Mouse (Mus musculus) MEL (cell line): ENCODE data around the gene 4930432K21Rik. TPM values are rescaled to one million over a fixed set of nuclear protein-coding genes. Genes with fewer than 3 reads are reported as not detected.
A peak's percentile ranks its signal among the peaks of the same experiment; 100 is the strongest.

Source experiments
- DNase-seq: peaks from one replicate; pipeline ENCODE4 v3.0.0; 2011; ENCODE audit warnings: low read depth, low spot score
- H3K27ac ChIP-seq: 2 replicates; pipeline ENCODE4 v1.5.1; 2012; ENCODE audit warnings: low read depth, mild to moderate bottlenecking, control low read depth, low read length, moderate library complexity; ENCODE audit not compliant: control insufficient read depth
- H3K27me3 ChIP-seq, 2 experiments: fragments of 150-350 bp in 1 of 2; sonication (generic) in 1 of 2; 2 replicates each; pipeline ENCODE4 v1.6.1; 2012; ENCODE audit warnings: low read length in 2 of 2, mild to moderate bottlenecking in 2 of 2, improper control_type of control experiment in 1 of 2, moderate library complexity in 1 of 2; ENCODE audit not compliant: insufficient read depth in 2 of 2, control insufficient read depth in 1 of 2
- H3K36me3 ChIP-seq, 2 experiments: 2 replicates each; pipeline ENCODE4 v1.6.1; 2012 to 2014; ENCODE audit warnings: low read length in 2 of 2, improper control_type of control experiment in 1 of 2, inconsistent platforms in 1 of 2, mild to moderate bottlenecking in 1 of 2; ENCODE audit not compliant: insufficient read depth in 2 of 2, control insufficient read depth in 1 of 2
- H3K4me1 ChIP-seq, 2 experiments: fragments of 150-350 bp in 1 of 2; sonication (generic) in 1 of 2; 2 replicates each; pipeline ENCODE4 v1.6.1; 2012; ENCODE audit warnings: low read length in 2 of 2, improper control_type of control experiment in 1 of 2, mild to moderate bottlenecking in 1 of 2; ENCODE audit not compliant: insufficient read depth in 2 of 2, control insufficient read depth in 1 of 2
- H3K4me3 ChIP-seq, 2 experiments: fragments of 150-350 bp in 1 of 2; sonication (generic) in 1 of 2; 2 replicates each; pipeline ENCODE4 v1.5.1; 2012; ENCODE audit warnings: low read depth in 2 of 2, low read length in 2 of 2, mild to moderate bottlenecking in 2 of 2, moderate library complexity in 2 of 2, control low read depth in 1 of 2, improper control_type of control experiment in 1 of 2; ENCODE audit not compliant: control insufficient read depth in 1 of 2, insufficient read depth in 1 of 2
- H3K79me2 ChIP-seq: 2 replicates; pipeline ENCODE4 v1.6.1; 2012; ENCODE audit warnings: mild to moderate bottlenecking, low read length, moderate library complexity; ENCODE audit not compliant: control insufficient read depth, poor library complexity, insufficient read depth
- H3K9ac ChIP-seq: 2 replicates; pipeline ENCODE4 v1.6.1; 2012; ENCODE audit warnings: low read depth, mild to moderate bottlenecking, control low read depth, low read length, moderate library complexity; ENCODE audit not compliant: control insufficient read depth, poor library complexity, severe bottlenecking
- H3K9me3 ChIP-seq: fragments of 150-350 bp; sonication (generic); replicated peaks from 2 replicates; pipeline ENCODE4 v1.6.1; 2012; ENCODE audit warnings: mild to moderate bottlenecking, low read length, improper control_type of control experiment, moderate library complexity; ENCODE audit not compliant: insufficient read depth
- CHD2 ChIP-seq: IDR thresholded peaks from 2 replicates; pipeline ENCODE4 v1.6.1; 2011; ENCODE audit warnings: low read length, improper control_type of control experiment
- CTCF ChIP-seq, 3 experiments: IDR thresholded peaks in 2 of 3; conservative IDR thresholded peaks in 1 of 3; 2 replicates each; pipeline ENCODE4 v1.5.1; 2011 to 2012; ENCODE audit warnings: low read length in 3 of 3, low read depth in 2 of 3, mild to moderate bottlenecking in 2 of 3, improper control_type of control experiment in 1 of 3, inconsistent platforms in 1 of 3, mixed read lengths in 1 of 3, moderate library complexity in 1 of 3; ENCODE audit not compliant: control insufficient read depth in 1 of 3, insufficient read depth in 1 of 3, poor library complexity in 1 of 3, severe bottlenecking in 1 of 3
- ELF1 ChIP-seq: IDR thresholded peaks from 2 replicates; pipeline ENCODE4 v1.6.1; 2014; ENCODE audit warnings: low read depth, mild to moderate bottlenecking, inconsistent platforms, low read length, improper control_type of control experiment, moderate library complexity
- EP300 ChIP-seq, 2 experiments: IDR thresholded peaks; 2 replicates each; pipeline ENCODE4 v1.6.1; 2011; ENCODE audit warnings: improper control_type of control experiment in 2 of 2, low read length in 2 of 2, low read depth in 1 of 2, mild to moderate bottlenecking in 1 of 2
- GABPA ChIP-seq: IDR thresholded peaks from 2 replicates; pipeline ENCODE4 v1.6.1; 2012; ENCODE audit warnings: low read depth, mild to moderate bottlenecking, inconsistent platforms, low read length, improper control_type of control experiment, moderate library complexity
- GATA1 ChIP-seq: IDR thresholded peaks from 2 replicates; pipeline ENCODE4 v1.6.1; 2011; ENCODE audit warnings: low read depth, low read length, improper control_type of control experiment
- HCFC1 ChIP-seq: IDR thresholded peaks from 2 replicates; pipeline ENCODE4 v1.6.1; 2012; ENCODE audit warnings: low read depth, mild to moderate bottlenecking, inconsistent platforms, low read length, improper control_type of control experiment, moderate library complexity
- JUND ChIP-seq: IDR thresholded peaks from 2 replicates; pipeline ENCODE4 v1.6.1; 2011; ENCODE audit warnings: low read depth, mild to moderate bottlenecking, improper control_type of control experiment, low read length
- KAT2A ChIP-seq: conservative IDR thresholded peaks from 2 replicates; pipeline ENCODE4 v1.6.1; 2012; ENCODE audit warnings: low read depth, low read length, improper control_type of control experiment, inconsistent platforms
- MAFK ChIP-seq: IDR thresholded peaks from 2 replicates; pipeline ENCODE4 v1.6.1; 2011; ENCODE audit warnings: low read depth, mild to moderate bottlenecking, low read length, improper control_type of control experiment, borderline replicate concordance
- MAX ChIP-seq: IDR thresholded peaks from 2 replicates; pipeline ENCODE4 v1.6.1; 2011; ENCODE audit warnings: low read length, improper control_type of control experiment
- MAZ ChIP-seq: IDR thresholded peaks from 2 replicates; pipeline ENCODE4 v1.6.1; 2012; ENCODE audit warnings: low read depth, mild to moderate bottlenecking, inconsistent platforms, low read length, improper control_type of control experiment
- MYB ChIP-seq: IDR thresholded peaks from 2 replicates; pipeline ENCODE4 v1.6.1; 2011; ENCODE audit warnings: mild to moderate bottlenecking, low read depth, low read length, improper control_type of control experiment
- NELFE ChIP-seq: IDR thresholded peaks from 2 replicates; pipeline ENCODE4 v1.6.1; 2011; ENCODE audit warnings: low read depth, low read length, improper control_type of control experiment
- NRF1 ChIP-seq: IDR thresholded peaks from 2 replicates; pipeline ENCODE4 v1.6.1; 2014; ENCODE audit warnings: low read depth, mild to moderate bottlenecking, inconsistent platforms, low read length, improper control_type of control experiment, moderate library complexity; ENCODE audit not compliant: poor library complexity, insufficient read depth, severe bottlenecking
- POLR2AphosphoS5 ChIP-seq: IDR thresholded peaks from 2 replicates; pipeline ENCODE4 v1.6.1; 2012; ENCODE audit warnings: low read depth, borderline replicate concordance, mild to moderate bottlenecking, inconsistent platforms, low read length, moderate library complexity, mixed read lengths
- RAD21 ChIP-seq: IDR thresholded peaks from 2 replicates; pipeline ENCODE4 v1.6.1; 2011; ENCODE audit warnings: mild to moderate bottlenecking, low read depth, low read length, improper control_type of control experiment
- RCOR1 ChIP-seq: IDR thresholded peaks from 2 replicates; pipeline ENCODE4 v1.6.1; 2012; ENCODE audit warnings: low read depth, mild to moderate bottlenecking, inconsistent platforms, low read length, improper control_type of control experiment
- SIN3A ChIP-seq: IDR thresholded peaks from 2 replicates; pipeline ENCODE4 v1.6.1; 2012; ENCODE audit warnings: low read length, improper control_type of control experiment, inconsistent platforms
- SMC3 ChIP-seq: IDR thresholded peaks from 2 replicates; pipeline ENCODE4 v1.6.1; 2011; ENCODE audit warnings: low read depth, low read length, improper control_type of control experiment
- TAL1 ChIP-seq: IDR thresholded peaks from 2 replicates; pipeline ENCODE4 v1.6.1; 2012; ENCODE audit warnings: mild to moderate bottlenecking, inconsistent platforms, low read length, moderate library complexity, mixed read lengths
- TBP ChIP-seq: IDR thresholded peaks from 2 replicates; pipeline ENCODE4 v1.8.0; 2011; ENCODE audit warnings: low read depth, low read length, improper control_type of control experiment
- USF1 ChIP-seq: IDR thresholded peaks from 2 replicates; pipeline ENCODE4 v1.6.1; 2014; ENCODE audit warnings: low read depth, mild to moderate bottlenecking, inconsistent platforms, low read length, improper control_type of control experiment, moderate library complexity
- USF2 ChIP-seq, 2 experiments: IDR thresholded peaks; 2 replicates each; pipeline ENCODE4 v1.6.1; 2011 to 2012; ENCODE audit warnings: improper control_type of control experiment in 2 of 2, low read length in 2 of 2, borderline replicate concordance in 1 of 2, inconsistent platforms in 1 of 2, low read depth in 1 of 2, mild to moderate bottlenecking in 1 of 2; ENCODE audit not compliant: insufficient read depth in 1 of 2
- ZC3H11A ChIP-seq: IDR thresholded peaks from 2 replicates; pipeline ENCODE4 v1.6.1; 2012; ENCODE audit warnings: low read depth, mild to moderate bottlenecking, inconsistent platforms, low read length, improper control_type of control experiment
- ZKSCAN1 ChIP-seq: IDR thresholded peaks from 2 replicates; pipeline ENCODE4 v1.6.1; 2012; ENCODE audit warnings: low read depth, mild to moderate bottlenecking, inconsistent platforms, low read length, improper control_type of control experiment, moderate library complexity
- ZMIZ1 ChIP-seq: IDR thresholded peaks from 2 replicates; pipeline ENCODE4 v1.6.1; 2012; ENCODE audit warnings: low read depth, mild to moderate bottlenecking, inconsistent platforms, low read length, improper control_type of control experiment, moderate library complexity
- ZNF384 ChIP-seq: IDR thresholded peaks from 2 replicates; pipeline ENCODE4 v1.6.1; 2012; ENCODE audit warnings: low read depth, mild to moderate bottlenecking, inconsistent platforms, low read length, improper control_type of control experiment
- polyA plus RNA-seq, 2 experiments: library from polyadenylated mRNA; stranded (reverse) in 1 of 2; unstranded in 1 of 2; fragments of >175 nt in 1 of 2; fragments of >200 nt in 1 of 2; gene quantifications; 2 replicates each; pipeline versions ENCODE4 v1.2.1 to v1.2.4; 2012; ENCODE audit warnings: low replicate concordance in 2 of 2, low read depth in 1 of 2; ENCODE audit not compliant: insufficient read length in 2 of 2, insufficient read depth in 1 of 2, missing spikeins in 1 of 2
- total RNA-seq: library from RNA; depleted of rRNA; stranded (reverse); fragments of 300-350 nt; gene quantifications from 2 replicates; pipeline ENCODE4 v1.2.3, GENCODE M21; 2012

4930432K21Rik gene
- total and polyA plus RNA-seq, 3 experiments, result 2.2 to 3.0 TPM; not detected in 1

- H3K9ac ChIP-seq, result peak overlapping the region; percentile 76
- peak; percentile 36 for DNase-seq
- TF ChIP-seq NRF1 (no peak), EP300 (IDR thresholded peaks at IDR 0.05; ENCODE audit: low read depth in 1 of 2, low read length in 2 of 2) (no peak), ZC3H11A (no peak), HCFC1 (no peak), RAD21 (no peak), ZMIZ1 (no peak), CHD2 (no peak), CTCF (IDR thresholded peaks at IDR 0.05 in 2 of 3, conservative IDR thresholded peaks at IDR 0.05 in 1 of 3; ENCODE audit: control insufficient read depth in 1 of 3, insufficient read depth in 1 of 3, low read depth in 2 of 3, low read length in 3 of 3, poor library complexity in 1 of 3, severe bottlenecking in 1 of 3) (no peak), ELF1 (no peak), TBP (no peak), KAT2A (no peak), SMC3 (no peak), JUND (no peak), RCOR1 (no peak), ZKSCAN1 (no peak), GABPA (no peak)
- no peaks in the 10 kb centered on the region for H3K27me3 ChIP-seq
- peak overlapping the region; percentile 60 to 63; a peak in 3 of 4 replicates for H3K4me3 ChIP-seq
- H3K27ac ChIP-seq, result peak overlapping the region; percentile 31; the same call in 1 of the 2 replicates
- peaks cover 0 to 35% of the 10 kb centered on the region in 2 experiments for H3K4me1 ChIP-seq
- H3K36me3 ChIP-seq, result peaks cover 0 to 7% of the 10 kb centered on the region in 2 experiments; a peak in 1 of 4 replicates
- no peaks in the 10 kb centered on the region for H3K9me3 ChIP-seq
- H3K79me2 ChIP-seq, result peaks cover 4% of the 10 kb centered on the region; the same call in 1 of the 2 replicates
Observed at GRCm38 (mm10) chr8:84200126-84200555, 52.3 kb downstream of the 4930432K21Rik start.

DNA sequence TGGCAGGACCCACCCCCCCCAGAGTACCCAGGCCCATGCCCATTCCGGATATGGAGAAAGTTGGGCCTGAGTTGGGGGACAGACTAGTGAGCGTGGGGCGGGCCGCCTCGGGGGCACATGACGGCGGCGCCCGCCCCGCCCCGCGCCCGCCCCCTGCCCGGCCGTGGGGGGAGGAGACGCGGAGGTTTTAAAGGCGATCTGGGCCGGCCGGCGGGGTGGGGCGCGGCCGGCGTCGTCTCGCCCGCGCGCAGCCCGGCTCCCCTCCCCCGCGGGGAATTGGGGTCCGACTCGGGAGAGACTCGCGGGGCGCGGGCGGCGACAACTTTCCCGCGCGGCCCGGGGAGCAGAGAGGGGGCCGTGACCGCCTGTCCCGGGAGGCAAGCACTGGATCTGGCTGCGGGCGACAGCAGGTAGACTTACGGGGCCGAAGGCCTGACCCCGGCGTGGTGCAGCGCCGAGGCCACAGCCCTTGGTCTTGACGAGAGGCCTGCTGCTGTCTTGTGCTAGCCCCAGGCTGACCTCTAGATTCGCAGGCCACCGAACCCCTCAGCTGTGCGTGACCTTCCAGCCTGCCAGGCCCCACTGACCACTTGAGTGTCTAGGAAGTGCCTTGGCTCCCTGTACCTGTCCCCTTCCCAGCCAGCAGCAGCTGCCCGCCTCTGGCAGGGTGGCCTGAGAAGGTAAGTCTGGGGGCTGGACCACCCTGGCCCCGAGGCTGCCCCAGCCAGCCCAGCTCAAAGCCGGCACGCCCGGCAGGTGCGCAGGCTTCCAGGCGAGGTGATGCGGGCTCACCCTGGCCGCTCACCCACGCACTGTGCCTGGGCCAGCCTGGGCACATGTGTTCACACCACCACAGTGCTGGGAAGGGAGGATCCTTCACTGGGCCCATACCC is 53.1 kb downstream of the 4930432K21Rik start:
- Histone ChIP-seq H3K27me3 (no peaks in the 10 kb centered on the region), H3K36me3 (peaks cover 0 to 7% of the 10 kb centered on the region in 2 experiments; a peak in 1 of 4 replicates), H3K9me3 (no peaks in the 10 kb centered on the region), H3K4me3 (peak overlapping the region; percentile 60 to 91), H3K79me2 (peaks cover 4% of the 10 kb centered on the region; the same call in 1 of the 2 replicates), H3K9ac (peak overlapping the region; percentile 76), H3K4me1 (peaks cover 0 to 35% of the 10 kb centered on the region in 2 experiments), H3K27ac (peak overlapping the region; percentile 36)
- DNase-seq, result peak; percentile 58
- TF ChIP-seq TBP, result no peak
- peak; percentile 77 for TF ChIP-seq USF1
- TF ChIP-seq TAL1, result no peak
- TF ChIP-seq EP300 (IDR thresholded peaks at IDR 0.05; ENCODE audit: low read depth in 1 of 2, low read length in 2 of 2), result no peak
- TF ChIP-seq GATA1, result no peak
- TF ChIP-seq NELFE, result peak; percentile 57; the same call in 1 of the 2 replicates
- no peak for TF ChIP-seq SMC3
- TF ChIP-seq MAFK, result no peak
- peak; percentile 62; the same call in 1 of the 2 replicates for TF ChIP-seq MAX
- TF ChIP-seq SIN3A, result 0 out of 2 replicates have a peak, but pooled peaks have one; percentile 9
- TF ChIP-seq RAD21, result no peak
- no peak for TF ChIP-seq USF2 (IDR thresholded peaks at IDR 0.05; ENCODE audit: borderline replicate concordance in 1 of 2, insufficient read depth in 1 of 2, low read depth in 1 of 2, low read length in 2 of 2)
- TF ChIP-seq CHD2, result no peak
- TF ChIP-seq ZNF384, result no peak
- no peak for TF ChIP-seq POLR2AphosphoS5
- no peak for TF ChIP-seq MYB
- TF ChIP-seq MAZ, result peak; percentile 41; the same call in 1 of the 2 replicates
- TF ChIP-seq NRF1, result no peak
- TF ChIP-seq KAT2A, result no peak
- no peak for TF ChIP-seq ZC3H11A
